Mouse (Mus musculus) gastrocnemius, adult 2 months (tissue): ENCODE data around the gene Syk. TPM values are rescaled to one million over a fixed set of nuclear protein-coding genes. Genes with fewer than 3 reads are reported as not detected.

Source experiments
- DNase-seq: peaks from one replicate; pipeline ENCODE4 v3.0.0; 2022
- H3K27ac ChIP-seq: fragments of 200-600 bp; 2 replicates; pipeline ENCODE4 v1.8.1; 2022; ENCODE audit warnings: mild to moderate bottlenecking
- H3K4me3 ChIP-seq: fragments of 200-600 bp; 2 replicates; pipeline ENCODE4 v1.8.1; 2022; ENCODE audit warnings: mild to moderate bottlenecking, moderate library complexity
- CTCF ChIP-seq: fragments of 200-600 bp; IDR thresholded peaks from 2 replicates; pipeline ENCODE4 v1.8.1; 2022; ENCODE audit warnings: antibody characterized with exemption, mild to moderate bottlenecking, moderate library complexity
- intact Hi-C: fragments of 180-260 bp; cut with DNase I; formaldehyde crosslinking; loops from one replicate; pipeline ENCODE4 v1.15.1; 2025
- total RNA-seq, 2 experiments: library from RNA; stranded (reverse); gene quantifications; 2 replicates each; pipeline ENCODE4 v1.2.3; 2021

Gene Syk
- total RNA-seq, 2 experiments from 2014 or later: 1.9 to 2.2 TPM

DNA sequence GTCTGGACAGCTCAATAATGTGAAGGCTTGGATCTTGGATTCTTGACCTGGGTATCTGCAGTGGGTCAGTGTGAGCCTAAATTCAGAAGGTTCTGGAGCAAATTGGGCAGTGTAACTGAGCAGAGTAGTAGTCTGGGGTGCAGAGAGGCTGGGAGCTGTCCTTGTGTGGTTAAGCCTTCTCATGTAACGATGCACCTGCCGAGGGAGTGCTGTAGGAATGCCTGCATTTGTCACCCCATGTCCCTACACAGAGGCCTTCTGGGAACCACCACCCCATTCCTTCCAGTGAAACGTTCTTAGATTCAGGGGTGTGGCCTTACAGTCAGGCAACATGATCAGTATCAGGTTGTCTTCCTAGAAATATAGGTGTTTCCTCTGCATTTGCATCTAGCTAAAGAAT, 30.3 kb downstream of the Syk start:
- no peak for DNase-seq
- no peak overlapping the region for H3K4me3 ChIP-seq
- H3K27ac ChIP-seq: no peak overlapping the region
- no peak for TF ChIP-seq CTCF
- intact Hi-C loops: no loop called here

DNA sequence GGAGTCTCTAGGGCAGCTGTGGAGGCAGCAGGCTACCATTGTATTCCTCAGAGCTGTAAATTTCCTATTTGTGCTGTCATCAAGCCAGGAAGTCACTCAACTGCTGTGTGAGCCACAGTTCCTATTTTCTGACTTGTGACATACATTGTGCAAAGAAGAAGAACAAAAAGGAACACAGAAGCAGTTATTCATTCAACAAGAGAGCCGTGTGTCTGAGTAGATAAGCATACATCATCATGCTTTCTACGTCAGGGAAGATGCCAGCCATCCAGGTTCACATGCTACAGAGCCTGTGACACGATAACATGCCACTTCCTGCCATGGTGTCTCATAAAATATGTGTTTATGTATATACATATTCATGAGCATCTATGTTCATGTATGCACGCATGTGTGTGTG, 32.1 kb downstream of the Syk start:
- no peak overlapping the region for H3K4me3 ChIP-seq
- no peak overlapping the region for H3K27ac ChIP-seq
- DNase-seq: no peak
- no peak for TF ChIP-seq CTCF
- intact Hi-C loops: no loop called here

DNA sequence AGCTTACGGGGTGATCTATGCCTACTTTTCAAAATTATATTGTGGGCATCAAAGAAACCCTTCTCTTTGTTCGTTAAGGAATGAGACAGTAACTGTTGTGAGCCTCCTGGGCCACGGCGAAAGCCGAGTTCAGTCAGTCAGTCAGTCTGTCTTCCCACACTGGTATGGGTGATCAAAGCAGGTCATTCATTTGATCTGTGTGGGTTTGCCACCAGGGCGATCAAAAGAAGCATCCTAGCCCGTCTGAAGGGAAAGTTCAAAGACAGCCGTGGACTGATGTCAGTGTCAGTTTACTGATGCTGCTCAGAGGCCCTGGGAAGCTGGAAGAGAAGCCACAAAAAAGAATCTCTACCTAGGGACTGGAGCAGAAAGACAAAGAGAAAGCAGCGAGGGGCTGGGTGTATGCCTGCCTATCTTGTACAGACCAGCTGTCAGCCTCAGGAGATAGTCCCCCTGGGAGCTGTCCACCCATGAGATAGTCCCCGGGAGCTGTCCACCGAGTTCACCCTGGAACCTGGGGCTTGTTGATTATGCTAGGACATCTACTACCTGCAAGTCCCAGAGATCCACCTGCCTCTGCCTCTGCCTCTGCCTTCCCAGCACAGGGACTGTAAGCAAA, 34.2 kb downstream of the Syk start:
- Histone ChIP-seq H3K4me3 (no peak overlapping the region), H3K27ac (no peak overlapping the region)
- TF ChIP-seq CTCF: no peak
- no peak for DNase-seq
- intact Hi-C loops: no loop called here

DNA sequence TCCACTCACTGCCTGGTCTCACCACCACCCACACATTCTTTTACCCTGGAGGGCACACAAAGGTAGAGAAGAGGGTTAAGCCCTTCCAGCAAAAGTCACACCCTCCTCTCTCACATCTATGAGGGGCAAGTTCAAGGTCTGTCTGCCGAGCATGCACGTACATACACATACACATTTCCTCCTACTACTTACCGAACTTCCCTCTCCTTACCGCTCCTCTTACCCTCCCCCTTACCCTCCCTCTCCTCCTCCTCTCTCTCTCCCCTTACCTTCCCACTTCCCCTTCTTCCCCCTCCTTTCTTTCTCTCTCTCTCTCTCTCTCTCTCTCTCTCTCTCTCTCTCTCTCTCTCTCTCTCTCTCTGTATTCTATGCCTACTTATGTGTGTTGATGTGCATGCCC, 35.6 kb downstream of the Syk start:
- no peak for DNase-seq

DNA sequence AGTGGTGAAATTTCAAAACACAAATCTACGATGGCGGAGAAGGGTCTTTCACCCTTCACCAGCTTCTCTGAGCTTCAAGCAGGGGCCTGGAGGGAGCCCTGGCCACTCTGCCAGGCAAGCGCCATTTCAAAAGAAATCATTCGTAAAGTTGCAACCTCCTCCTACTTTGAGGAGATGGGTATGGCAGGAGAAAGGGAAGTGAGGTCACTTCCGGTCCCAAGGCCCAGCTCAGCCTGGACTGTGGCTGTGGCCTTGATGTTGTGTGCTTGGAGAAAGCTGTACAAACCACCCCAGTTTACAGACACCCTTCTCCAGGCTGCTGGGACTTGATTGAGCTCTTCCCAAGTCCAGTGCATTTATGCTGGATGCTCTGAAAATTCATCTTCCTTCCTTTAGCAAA, 36.5 kb downstream of the Syk start:
- no peak for DNase-seq
- no peak for TF ChIP-seq CTCF
- no peak overlapping the region for H3K4me3 ChIP-seq
- intact Hi-C loops: no loop called here
- H3K27ac ChIP-seq: no peak overlapping the region

More for the DNA sequence above, 35.6 kb downstream of the Syk start:
- TF ChIP-seq CTCF: no peak
- intact Hi-C loops: no loop called here
- Histone ChIP-seq H3K27ac (no peak overlapping the region), H3K4me3 (no peak overlapping the region)

DNA sequence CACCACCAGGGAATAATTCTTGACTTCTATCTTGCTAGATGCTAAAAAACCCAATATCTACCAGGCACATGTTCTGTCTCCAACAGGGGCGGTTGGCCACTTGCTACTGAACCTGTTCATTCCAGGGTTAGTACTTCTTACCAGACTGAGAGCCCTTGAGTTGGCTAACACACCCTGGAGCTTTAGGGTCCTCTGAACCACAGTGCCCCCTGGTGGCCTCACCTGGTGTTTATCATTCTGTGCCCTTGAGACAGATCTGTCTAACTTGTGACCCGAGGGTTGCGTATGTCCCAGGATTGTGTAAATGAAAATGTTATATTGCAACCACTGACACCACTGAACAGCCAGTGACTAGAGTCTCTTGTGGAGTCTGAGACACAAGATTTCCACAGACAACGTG, 41.1 kb downstream of the Syk start:
- no peak overlapping the region for H3K27ac ChIP-seq
- intact Hi-C loops: no loop called here
- DNase-seq: peak; percentile 68
- H3K4me3 ChIP-seq: no peak overlapping the region
- TF ChIP-seq CTCF: peak; percentile 65

DNA sequence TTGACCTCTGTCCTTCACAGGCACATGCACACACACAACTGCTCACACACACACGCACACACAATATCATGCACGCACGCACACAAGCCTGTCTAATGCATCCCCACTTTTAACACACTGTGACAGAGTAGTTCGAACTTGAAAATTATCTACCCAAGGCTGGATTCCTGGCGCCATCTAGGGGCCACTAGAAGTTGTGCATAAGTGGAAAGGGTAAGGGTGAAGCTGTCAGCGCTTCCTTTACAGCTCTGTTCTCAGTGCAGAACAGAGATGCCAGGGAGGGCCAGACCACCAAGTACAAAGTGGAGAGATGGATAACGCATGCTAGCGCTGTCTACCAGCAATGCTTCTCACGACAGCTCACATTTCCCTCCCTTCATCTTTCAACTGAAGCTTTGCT, 45.6 kb downstream of the Syk start:
- DNase-seq: no peak
- H3K27ac ChIP-seq: no peak overlapping the region
- intact Hi-C loops: loop anchor here (5.0 kb wide), 1 partner anchor 376 kb away; no protein-coding TSS in a partner anchor
- TF ChIP-seq CTCF: peak; percentile 67
- no peak overlapping the region for H3K4me3 ChIP-seq

DNA sequence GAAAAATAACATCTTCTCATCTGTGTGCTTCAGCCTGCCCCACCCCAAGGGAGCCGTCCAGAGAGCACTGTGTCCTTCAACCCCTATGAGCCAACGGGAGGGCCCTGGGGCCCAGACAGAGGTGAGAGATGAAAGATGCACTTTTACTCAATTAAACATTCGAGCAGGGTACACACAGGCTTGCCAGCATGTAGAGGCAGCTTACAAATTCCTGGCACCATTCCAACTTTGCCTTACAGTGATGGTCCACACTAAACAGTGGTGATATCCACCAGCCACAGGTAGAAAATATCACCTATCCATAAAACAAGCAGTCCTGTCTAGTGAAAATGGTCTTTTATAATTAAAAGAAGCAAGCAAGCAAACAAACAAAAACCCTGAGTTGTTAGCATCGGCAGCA, 48.7 kb downstream of the Syk start:
- intact Hi-C loops: no loop called here
- H3K4me3 ChIP-seq: no peak overlapping the region
- TF ChIP-seq CTCF: no peak
- no peak overlapping the region for H3K27ac ChIP-seq
- no peak for DNase-seq

DNA sequence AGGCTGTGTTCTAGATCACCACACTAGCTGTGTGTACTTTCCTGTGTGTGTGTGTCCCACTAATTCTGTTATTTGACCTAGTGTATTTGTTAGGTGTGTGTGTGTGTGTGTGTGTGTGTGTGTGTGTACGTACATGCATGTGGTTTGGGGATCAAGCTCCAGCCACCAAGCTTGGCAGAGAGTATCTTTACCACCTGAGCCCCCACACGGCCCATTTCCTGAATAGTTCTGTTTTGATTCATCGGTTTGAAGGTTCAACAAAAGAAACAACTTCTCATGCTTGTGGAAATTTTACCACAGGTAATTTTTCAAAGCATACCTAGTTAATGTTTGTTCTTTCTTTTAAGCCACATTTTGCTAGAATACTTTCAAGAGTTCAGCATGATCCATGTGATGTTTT, 52.5 kb downstream of the Syk start:
- no peak for DNase-seq
- intact Hi-C loops: no loop called here
- Histone ChIP-seq H3K27ac (no peak overlapping the region), H3K4me3 (no peak overlapping the region)
- no peak for TF ChIP-seq CTCF

DNA sequence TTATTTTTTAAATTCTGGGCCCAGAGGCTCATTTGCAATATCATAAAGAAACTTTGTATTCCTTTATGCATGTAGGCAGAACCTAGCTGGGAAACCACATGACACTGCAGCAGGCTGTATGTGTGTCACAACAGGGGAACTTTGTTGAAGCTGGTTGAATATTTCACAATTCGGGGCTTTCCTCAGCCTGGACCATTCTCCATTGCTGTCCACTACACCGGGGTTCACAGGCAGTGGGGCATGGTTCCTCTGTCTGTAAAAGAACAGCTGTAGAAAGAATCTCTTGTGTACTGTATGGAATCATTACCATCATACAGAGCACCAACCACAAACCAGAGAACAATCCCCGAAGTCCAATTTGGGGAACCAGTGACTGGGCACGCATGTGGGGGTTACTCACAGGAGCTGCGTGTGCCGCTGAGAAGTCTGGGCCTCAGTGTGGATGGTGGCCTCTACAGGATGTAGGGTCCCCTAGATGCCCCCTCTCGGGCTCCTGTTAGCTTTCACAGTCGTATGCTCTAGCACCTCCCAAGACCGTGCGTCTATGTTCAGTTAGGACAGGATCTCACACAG, 53.3 kb downstream of the Syk start:
- Histone ChIP-seq H3K27ac (no peak overlapping the region), H3K4me3 (no peak overlapping the region)
- no peak for TF ChIP-seq CTCF
- DNase-seq: no peak
- intact Hi-C loops: no loop called here

DNA sequence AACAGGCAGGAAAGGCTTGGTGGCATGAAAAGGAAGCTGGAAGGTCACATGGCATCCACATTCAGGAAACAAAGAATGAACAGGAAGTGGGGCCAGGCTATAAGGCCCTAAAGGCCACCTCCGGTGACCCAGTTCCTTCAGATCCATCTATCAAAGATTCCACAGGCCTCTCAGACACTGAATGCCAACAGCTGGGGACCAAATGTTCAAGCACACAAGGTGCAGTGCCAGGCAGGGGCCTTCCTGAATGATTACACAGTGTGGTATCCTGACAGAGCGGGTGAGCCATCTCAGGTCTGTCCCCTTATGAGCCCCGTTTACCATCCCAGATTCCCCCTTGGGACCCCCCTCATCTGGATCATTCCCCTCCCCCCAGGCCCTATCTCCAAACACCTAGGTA, 63.6 kb downstream of the Syk start:
- no peak for DNase-seq
- TF ChIP-seq CTCF: no peak
- H3K27ac ChIP-seq: no peak overlapping the region
- no peak overlapping the region for H3K4me3 ChIP-seq
- intact Hi-C loops: no loop called here

DNA sequence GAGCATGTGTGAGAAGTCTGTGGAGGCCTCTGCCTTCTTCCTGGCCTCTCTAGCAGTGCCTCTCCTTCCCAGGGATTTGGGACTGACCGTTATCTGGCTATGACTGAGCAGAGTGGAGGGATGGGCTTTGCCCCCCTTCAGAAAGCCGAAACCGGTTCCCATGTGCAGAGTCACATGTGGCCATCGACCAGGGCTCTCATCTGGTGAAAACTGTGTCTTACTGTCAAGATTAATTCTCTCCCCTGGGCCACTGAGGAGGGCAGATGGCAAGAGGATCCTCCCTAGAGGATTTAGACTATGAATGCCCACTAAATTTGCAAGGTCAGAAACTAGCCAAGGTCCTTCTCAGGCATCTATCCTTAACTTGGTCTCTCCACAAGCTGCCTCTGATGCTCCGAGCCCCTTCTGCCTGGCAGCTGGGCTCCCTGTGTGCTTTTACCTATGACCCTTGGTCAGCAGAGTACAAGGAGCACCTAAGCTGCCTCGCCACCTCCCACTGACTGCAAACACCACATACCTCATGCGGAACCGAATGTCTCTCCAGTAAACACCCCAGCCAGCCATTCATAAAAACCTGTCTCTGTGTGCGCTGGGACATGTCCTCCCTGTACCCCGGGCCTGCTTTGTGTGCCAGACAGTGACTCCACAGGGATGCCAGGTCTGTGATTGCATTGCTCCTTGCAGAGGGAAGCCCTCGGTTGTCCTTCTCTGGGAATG, 65.2 kb downstream of the Syk start:
- Histone ChIP-seq H3K4me3 (no peak overlapping the region), H3K27ac (no peak overlapping the region)
- no peak for TF ChIP-seq CTCF
- DNase-seq: no peak
- intact Hi-C loops: no loop called here

DNA sequence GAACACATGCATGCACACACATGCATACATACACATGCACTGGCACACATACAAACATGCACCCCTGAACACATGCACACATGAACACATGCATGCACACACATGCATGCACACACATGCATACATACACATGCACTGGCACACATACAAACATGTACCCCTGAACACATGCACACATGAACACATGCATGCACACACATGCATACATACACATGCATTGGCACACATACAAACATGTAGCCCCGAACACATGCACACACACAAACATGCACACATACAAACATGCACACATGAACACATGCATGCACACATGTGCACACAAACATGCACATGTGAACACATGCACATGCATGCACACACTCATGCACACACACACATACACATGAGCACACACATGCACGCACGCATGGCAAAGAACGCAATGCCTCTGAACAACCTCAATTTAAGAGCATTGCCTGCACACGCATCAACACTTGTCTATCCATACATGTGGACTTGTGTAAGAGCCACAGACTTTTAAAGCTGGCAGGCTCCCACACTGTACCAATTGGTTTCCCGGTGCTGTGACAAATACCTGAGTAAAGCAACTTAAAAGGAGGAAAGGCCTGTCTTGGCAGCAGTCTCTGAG, 66.9 kb downstream of the Syk start:
- no peak for DNase-seq
- Histone ChIP-seq H3K27ac (no peak overlapping the region), H3K4me3 (no peak overlapping the region)
- intact Hi-C loops: loop anchor here (5.0 kb wide), 1 partner anchor 707 kb away; no protein-coding TSS in a partner anchor
- TF ChIP-seq CTCF: no peak
